Mouse (Mus musculus) kidney, adult 11 months (tissue): ENCODE measurements around the gene AI464131.

ENCODE experiments used
- DNase-seq: peaks from one replicate; pipeline ENCODE4 v3.0.0; 2022

The AI464131 gene

DNA sequence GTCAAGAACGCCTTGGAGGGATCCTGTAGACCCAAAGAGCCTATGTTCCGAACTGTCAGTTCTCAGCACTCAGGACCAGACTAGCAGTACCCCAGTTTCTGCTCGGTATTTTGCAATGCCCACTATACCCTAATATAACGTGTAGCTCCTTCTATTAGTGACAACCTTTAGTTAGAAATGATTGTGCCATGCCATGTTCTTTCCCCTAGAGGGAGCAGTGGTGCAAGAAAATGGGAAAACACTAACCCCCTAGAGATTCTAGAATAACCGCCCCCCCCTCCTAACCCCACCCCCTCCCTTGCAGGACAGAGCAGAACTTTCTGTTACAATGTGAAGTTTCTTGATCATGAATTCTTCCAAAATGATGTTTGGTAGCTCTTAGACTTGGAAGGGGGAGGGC lies 1.4 kb upstream of the AI464131 start:
- no peak for DNase-seq

DNA sequence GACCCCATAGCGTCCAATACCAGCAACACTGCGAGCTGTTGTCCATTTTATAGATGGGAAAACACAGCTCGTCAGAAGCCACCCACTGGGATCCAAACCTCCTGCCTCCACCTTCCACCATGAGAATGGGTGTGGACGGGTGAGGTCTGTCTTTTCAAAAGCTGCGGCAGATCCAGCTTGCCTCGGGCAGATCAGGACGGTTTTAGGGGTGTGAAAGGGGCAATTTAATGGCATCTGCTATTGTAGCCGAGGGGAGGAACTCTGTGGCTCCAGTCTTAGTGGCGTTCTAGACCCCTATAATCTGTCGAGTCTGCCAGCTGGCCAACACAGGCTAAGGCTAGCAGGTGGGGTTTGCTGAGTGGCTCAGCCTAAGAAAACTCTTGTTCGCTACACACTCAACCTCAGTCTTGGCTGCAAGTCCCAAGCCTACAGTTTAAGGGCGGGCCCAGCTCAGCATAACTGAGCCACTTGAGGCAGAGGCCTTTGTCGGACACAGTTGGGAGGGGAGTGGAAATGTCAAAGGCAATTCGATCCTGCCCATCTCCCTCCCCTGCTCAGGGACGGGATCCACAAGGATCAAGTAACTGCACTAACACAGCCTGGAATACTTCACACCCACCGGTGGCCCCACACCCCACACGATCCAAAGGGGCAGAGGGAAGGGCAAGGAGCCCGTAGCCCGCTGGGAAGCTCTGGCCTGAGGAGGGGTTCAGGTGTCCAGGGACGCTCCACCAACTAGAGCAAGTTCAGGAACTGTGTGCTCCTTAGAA lies 520 bp downstream of the AI464131 start:
- no peak for DNase-seq

GRCm38 (mm10) chr4:41500787-41501186 lies 2.1 kb downstream of the AI464131 start:
- DNase-seq = peak; percentile 76

- DNase-seq = no peak
Measured at GRCm38 (mm10) chr4:41499619-41500018, 3.3 kb downstream of the AI464131 start.

- peak; percentile 87 for DNase-seq
Measured at GRCm38 (mm10) chr4:41498921-41499391, 3.9 kb downstream of the AI464131 start.

DNA sequence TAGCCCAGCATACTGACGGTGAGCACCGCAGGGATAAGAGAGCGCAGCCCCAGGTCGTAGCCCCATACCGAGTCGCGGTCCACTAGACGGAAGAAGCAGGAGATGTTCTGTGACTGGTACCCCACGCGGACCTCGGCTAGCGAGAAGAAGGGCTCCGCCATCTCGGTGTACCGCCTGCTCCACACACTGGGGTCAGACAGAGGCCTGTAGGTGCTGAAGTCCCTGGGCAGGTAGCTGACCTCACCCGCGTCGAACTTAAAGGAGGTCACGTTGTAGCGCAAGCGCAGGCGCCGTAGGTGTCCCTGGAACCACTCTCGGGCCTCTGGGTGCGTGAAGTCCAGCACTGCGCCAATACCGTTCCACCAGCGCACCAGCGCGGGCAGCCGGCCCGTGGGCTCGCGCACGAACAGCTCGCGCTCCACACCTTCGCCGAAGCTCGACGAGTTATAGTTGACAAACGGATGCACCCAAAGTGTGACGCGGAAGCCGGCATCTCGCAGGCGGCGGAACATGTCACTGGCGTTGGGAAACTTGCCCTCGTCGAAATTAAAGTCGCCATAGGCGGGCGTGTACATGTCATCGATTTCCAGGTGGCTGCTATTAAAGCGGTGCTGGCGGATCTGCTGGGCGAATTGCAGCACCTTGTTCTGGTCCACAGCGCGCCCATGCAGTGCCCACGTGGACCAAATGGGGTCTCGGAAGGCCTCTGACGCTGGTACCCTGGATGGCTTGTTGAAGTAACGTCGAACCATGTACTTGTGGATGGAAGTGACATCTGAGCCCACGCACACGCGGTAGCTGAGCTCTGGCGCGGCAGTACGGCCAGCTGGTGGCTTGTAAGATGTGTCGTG lies 4.7 kb downstream of the AI464131 start:
- DNase-seq = no peak

- no peak for DNase-seq
Measured at GRCm38 (mm10) chr4:41497579-41497978, 5.3 kb downstream of the AI464131 start.

GRCm38 (mm10) chr4:41497046-41497445 lies 5.8 kb downstream of the AI464131 start:
- DNase-seq = peak; percentile 67

DNA sequence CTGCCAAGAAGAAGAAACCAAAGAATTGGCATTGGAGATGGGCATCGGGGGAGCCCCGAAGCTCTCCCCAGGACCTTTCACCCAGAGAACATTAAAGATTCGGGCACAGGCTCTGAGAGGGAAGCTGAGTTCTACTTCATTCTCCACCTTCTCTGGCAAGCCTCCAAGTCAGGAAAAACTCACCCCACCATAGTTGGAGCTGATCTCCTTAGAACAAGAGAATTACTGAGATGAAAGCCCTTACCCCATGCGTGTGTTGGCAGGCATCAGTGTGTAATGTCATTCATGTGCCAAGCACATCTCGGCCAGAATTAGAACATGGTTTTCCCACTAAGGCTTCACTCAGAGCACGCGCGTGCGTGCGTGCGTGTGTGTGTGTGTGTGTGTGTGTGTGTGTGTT lies 7.0 kb downstream of the AI464131 start:
- DNase-seq = no peak

GRCm38 (mm10) chr4:41495076-41495475 lies 7.8 kb downstream of the AI464131 start:
- no peak for DNase-seq

- DNase-seq = peak; percentile 82
Measured at GRCm38 (mm10) chr4:41494378-41494777, 8.5 kb downstream of the AI464131 start.

DNA sequence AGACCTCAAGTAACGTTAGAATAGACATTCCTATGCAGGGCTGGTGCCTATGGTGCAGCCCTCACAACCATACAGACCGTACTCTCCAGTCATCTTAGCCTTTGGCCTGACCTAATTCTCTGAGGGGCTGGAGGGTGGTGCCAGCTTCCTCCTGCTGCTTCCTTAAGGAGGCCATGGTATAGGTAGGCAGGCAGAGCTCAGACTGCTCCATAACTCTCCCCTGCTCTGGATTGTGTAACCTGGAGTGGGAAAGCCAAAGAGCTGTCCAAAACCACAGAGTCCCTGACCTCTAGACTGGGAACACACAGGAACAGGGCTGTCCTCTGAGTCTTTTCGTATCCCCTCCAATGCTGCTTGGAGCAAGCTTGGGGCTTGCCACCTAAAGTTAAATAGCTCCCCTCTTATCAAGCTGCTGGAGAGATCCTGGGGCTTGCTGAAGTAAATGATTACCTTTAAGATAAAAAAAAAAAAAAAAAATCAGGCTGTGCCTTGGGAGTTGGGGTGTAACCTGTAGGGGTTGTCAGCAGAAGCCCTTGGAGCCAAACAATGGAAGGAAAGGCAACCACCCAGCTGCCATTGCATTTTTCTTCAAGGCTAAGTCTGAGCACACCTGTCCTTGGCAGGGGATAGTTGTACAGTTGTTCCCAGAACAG lies 9.3 kb downstream of the AI464131 start:
- DNase-seq = no peak

GRCm38 (mm10) chr4:41492951-41493350 lies 9.9 kb downstream of the AI464131 start:
- DNase-seq = no peak

- DNase-seq = peak; percentile 70
Measured at GRCm38 (mm10) chr4:41481601-41482017, 21.3 kb downstream of the AI464131 start.

GRCm38 (mm10) chr4:41480254-41480653 lies 22.6 kb downstream of the AI464131 start:
- no peak for DNase-seq

DNA sequence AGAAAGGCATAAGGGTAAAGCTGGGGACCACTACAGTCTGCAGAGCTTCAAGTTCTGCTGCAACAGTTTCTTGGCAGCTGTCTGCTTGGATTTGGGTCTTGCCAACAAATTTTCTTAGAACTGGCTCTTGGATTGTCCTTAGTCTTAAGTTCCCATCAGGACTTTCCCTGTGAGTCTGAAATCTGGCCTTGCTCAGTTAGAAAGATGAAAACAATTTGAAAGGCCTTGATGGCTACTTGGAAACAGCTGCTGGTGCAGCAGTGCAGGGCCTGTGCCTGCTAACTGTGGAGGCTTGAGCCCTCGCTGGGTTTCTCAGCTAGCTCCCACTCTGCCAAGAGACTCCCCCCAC lies 23.4 kb downstream of the AI464131 start:
- no peak for DNase-seq

DNA sequence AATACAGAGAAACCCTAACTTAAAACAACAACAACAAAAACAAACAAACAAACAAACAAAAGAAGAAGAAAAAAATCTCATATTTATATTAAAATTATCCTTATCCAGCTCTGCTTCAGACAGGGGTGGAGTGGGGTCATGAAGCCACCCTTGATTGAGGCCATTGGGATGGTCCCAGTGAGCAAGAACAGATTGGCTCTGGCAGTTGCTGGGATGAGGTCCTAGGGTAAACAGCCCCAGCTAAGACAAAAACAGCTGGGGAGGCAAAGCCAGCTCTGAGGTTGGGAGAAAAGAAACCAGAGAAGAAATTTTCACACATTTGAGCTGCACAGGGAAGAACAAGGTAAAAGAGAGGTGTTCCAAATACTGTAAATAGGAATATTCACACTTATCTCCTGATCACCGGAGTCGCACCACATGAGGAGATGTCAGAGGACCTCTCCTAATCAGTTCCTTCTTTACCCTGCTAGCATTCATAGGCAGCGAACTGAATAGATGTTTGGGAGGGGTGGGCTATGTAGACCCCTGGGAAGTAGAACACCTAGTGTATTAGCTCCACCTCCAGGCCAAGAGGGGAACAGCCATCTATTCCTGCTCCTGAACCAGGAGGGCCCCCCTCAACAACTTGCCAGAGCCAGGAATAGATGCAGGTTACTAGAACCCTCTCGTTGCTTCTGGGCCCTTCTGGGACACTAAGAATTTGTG lies 24.0 kb downstream of the AI464131 start:
- no peak for DNase-seq

- DNase-seq = no peak
Measured at GRCm38 (mm10) chr4:41477648-41478160, 25.2 kb downstream of the AI464131 start.

DNA sequence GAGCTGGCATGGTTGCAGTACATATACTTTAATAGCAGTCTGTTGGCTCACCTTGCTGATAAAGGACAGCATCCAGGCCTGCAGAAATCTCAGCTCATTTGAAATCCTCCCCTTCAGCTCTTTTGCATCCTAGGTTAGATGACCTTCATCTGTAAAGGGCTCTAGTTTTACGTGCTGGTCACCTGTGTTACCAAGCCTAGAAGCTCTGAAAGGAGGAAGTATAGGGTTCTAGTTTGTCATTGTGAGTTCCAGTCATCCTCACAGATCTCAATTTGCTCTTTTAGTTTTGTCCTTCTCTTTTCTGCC lies 31.5 kb downstream of the AI464131 start:
- no peak for DNase-seq

DNA sequence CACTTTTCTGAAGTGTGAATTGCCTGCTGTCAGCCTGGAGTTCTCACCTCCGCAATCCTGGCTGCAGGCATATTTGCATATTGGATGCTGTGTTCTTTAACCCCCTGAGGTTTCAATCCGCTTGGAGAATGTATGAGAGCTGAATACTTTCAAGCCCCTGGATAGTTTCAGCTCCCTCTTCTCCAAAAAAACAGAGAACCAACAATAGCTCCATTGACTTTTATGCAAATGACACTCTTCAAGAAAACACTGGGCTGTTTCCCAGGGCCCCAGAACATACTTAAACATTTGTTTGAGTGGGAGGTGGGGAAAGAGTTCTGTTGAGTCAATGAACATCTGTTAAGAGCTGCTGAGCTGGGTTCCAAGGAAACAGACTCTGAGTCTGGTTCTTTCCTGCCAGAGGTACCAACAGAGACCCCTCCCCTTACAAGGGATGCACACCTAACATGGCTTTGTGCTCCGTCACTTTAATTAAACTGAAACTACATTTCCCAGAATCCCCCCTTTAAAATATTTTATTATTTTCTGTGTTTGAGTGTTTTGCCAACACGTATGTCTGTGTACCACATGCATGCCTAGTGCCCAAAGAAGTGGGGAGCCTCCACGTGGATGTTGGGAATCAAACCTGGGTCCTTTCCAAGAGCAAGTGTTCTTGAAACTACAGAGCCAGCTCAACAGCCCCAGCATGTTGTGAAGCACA lies 32.0 kb downstream of the AI464131 start:
- DNase-seq = no peak

- DNase-seq = no peak
Measured at GRCm38 (mm10) chr4:41470051-41470683, 32.7 kb downstream of the AI464131 start.

DNA sequence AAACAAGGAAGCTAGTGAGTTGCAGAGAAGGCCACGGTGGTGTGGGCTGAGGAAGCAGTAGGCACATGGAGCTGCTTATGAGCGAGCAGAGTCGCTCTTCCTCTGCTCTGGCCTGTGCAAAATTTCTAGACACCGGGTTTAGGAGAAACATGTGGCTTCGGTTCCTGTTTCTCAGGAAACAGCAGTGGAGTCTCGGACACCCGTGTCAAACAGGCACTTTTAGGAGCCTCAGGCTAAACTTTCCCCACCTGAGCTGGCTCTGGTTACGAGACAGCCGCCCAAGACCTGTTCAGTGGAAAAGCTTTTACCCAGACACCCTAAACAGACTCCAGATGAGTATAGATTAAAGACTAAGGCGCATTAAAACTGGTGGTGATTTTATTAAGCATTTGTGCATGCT lies 33.7 kb downstream of the AI464131 start:
- DNase-seq = no peak
